In genomic region chr6:124995831-124996403, GRCm38 (mm10) we compare ENCODE assay signal across 8 mouse cellular contexts. TPM values are rescaled to one million over a fixed set of nuclear protein-coding genes. Genes with fewer than 3 reads are reported as not detected.
DNase-seq lines count a peak whose midpoint lies in the region; ATAC-seq and TF ChIP-seq lines count a peak whose summit lies in the region.

No protein-coding gene starts in this region.

- H3K4me2 ChIP-seq in kidney, embryonic 16.5 days (replicated peaks; ENCODE audit: low read depth, low read length), result peak overlapping the region; percentile 100
- H3K4me2 ChIP-seq in embryonic facial prominence, embryonic 15.5 days (replicated peaks), result peak overlapping the region; percentile 100
- H3K4me2 ChIP-seq in hindbrain, embryonic 16.5 days (ENCODE audit: low read length), result peak overlapping the region; percentile 80
- peak overlapping the region; percentile 69 for H3K4me2 ChIP-seq in midbrain, postnatal 0 days (ENCODE audit: low read depth, low read length, poor library complexity, severe bottlenecking)
- no peak overlapping the region for H3K4me2 ChIP-seq in liver, embryonic 12.5 days

- H3K4me1 ChIP-seq in kidney, embryonic 16.5 days (ENCODE audit: insufficient read depth, low read length), result peaks cover 28% of the 10 kb centered on the region
- H3K4me1 ChIP-seq in embryonic facial prominence, embryonic 15.5 days, result peaks cover 41% of the 10 kb centered on the region
- H3K4me1 ChIP-seq in hindbrain, embryonic 16.5 days (ENCODE audit: control insufficient read depth, insufficient read depth, low read depth, low read length), result peaks cover 16% of the 10 kb centered on the region
- peaks cover 18% of the 10 kb centered on the region for H3K4me1 ChIP-seq in midbrain, postnatal 0 days (ENCODE audit: insufficient read depth, low read length)
- peaks cover 16% of the 10 kb centered on the region for H3K4me1 ChIP-seq in liver, embryonic 12.5 days

- no peak for ATAC-seq in kidney, embryonic 16.5 days (ENCODE audit: low FRiP score, low TSS enrichment)
- no peak for ATAC-seq in embryonic facial prominence, embryonic 15.5 days (ENCODE audit: insufficient number of reproducible peaks, low FRiP score, low TSS enrichment, low read depth)
- no peak for ATAC-seq in hindbrain, embryonic 16.5 days
- peak; percentile 1; the same call in 1 of the 2 replicates for ATAC-seq in midbrain, postnatal 0 days (ENCODE audit: low FRiP score)
- ATAC-seq in liver, embryonic 12.5 days, result no peak

- WGBS in kidney, embryonic 16.5 days, result 50% methylated on average over 8 of the region's 8 CpGs
- WGBS in embryonic facial prominence, embryonic 15.5 days, result 41% methylated on average over 8 of the region's 8 CpGs
- WGBS in hindbrain, embryonic 16.5 days, result 42% methylated on average over 8 of the region's 8 CpGs
- WGBS in midbrain, postnatal 0 days, result 37% methylated on average over 8 of the region's 8 CpGs
- WGBS in liver, embryonic 12.5 days (ENCODE audit: insufficient replicate concordance), result 42% methylated on average over 8 of the region's 8 CpGs

- no peak for DNase-seq in kidney, adult 9 months
- no peak for DNase-seq in midbrain, postnatal 0 days (ENCODE audit: low spot score)
- DNase-seq in testis, postnatal 14 days (ENCODE audit: low spot score), result no peak
- no peak for DNase-seq in kidney, adult 11 months

- TF ChIP-seq CTCF in midbrain, postnatal 0 days (IDR thresholded peaks at IDR 0.05), result no peak

- H3K4me3 ChIP-seq in kidney, embryonic 16.5 days (ENCODE audit: low read length), result peak overlapping the region; percentile 58; the same call in 1 of the 2 replicates
- peak overlapping the region; percentile 65 for H3K4me3 ChIP-seq in embryonic facial prominence, embryonic 15.5 days (replicated peaks)
- peak overlapping the region; percentile 77 for H3K4me3 ChIP-seq in hindbrain, embryonic 16.5 days (ENCODE audit: low read length)
- H3K4me3 ChIP-seq in midbrain, postnatal 0 days (ENCODE audit: low read depth, low read length), result peak overlapping the region; percentile 82
- no peak overlapping the region for H3K4me3 ChIP-seq in liver, embryonic 12.5 days

- peak overlapping the region; percentile 11; the same call in 1 of the 2 replicates for H3K9ac ChIP-seq in kidney, embryonic 16.5 days (replicated peaks; ENCODE audit: low read length)
- H3K9ac ChIP-seq in embryonic facial prominence, embryonic 15.5 days, result no peak overlapping the region
- peak overlapping the region; percentile 90 for H3K9ac ChIP-seq in hindbrain, embryonic 16.5 days (ENCODE audit: low read depth, low read length)
- peak overlapping the region; percentile 93 for H3K9ac ChIP-seq in midbrain, postnatal 0 days (replicated peaks; ENCODE audit: low read length, poor library complexity, severe bottlenecking)
- H3K9ac ChIP-seq in liver, embryonic 12.5 days, result no peak overlapping the region

- H3K27ac ChIP-seq in kidney, embryonic 16.5 days (ENCODE audit: low read length), result no peak overlapping the region
- H3K27ac ChIP-seq in embryonic facial prominence, embryonic 15.5 days (replicated peaks), result no peak overlapping the region
- H3K27ac ChIP-seq in hindbrain, embryonic 16.5 days (ENCODE audit: low read depth, low read length), result peak overlapping the region; percentile 87
- H3K27ac ChIP-seq in midbrain, postnatal 0 days (ENCODE audit: low read depth, low read length), result peak overlapping the region; percentile 92
- H3K27ac ChIP-seq in liver, embryonic 12.5 days, result no peak overlapping the region

- H3K9me3 ChIP-seq in kidney, embryonic 16.5 days (ENCODE audit: low read length), result no peaks in the 10 kb centered on the region
- H3K9me3 ChIP-seq in embryonic facial prominence, embryonic 15.5 days (replicated peaks), result no peaks in the 10 kb centered on the region
- no peaks in the 10 kb centered on the region for H3K9me3 ChIP-seq in hindbrain, embryonic 16.5 days (ENCODE audit: control insufficient read depth, low read length)
- H3K9me3 ChIP-seq in midbrain, postnatal 0 days (ENCODE audit: low read length), result no peaks in the 10 kb centered on the region
- no peaks in the 10 kb centered on the region for H3K9me3 ChIP-seq in liver, embryonic 12.5 days (replicated peaks)

- peaks cover 68% of the 10 kb centered on the region for H3K27me3 ChIP-seq in kidney, embryonic 16.5 days (ENCODE audit: insufficient read depth, low read length)
- peaks cover 77% of the 10 kb centered on the region for H3K27me3 ChIP-seq in embryonic facial prominence, embryonic 15.5 days
- H3K27me3 ChIP-seq in hindbrain, embryonic 16.5 days (replicated peaks; ENCODE audit: control insufficient read depth, insufficient read depth, low read length), result peaks cover 14% of the 10 kb centered on the region
- H3K27me3 ChIP-seq in midbrain, postnatal 0 days (ENCODE audit: insufficient read depth, low read length), result peaks cover 10% of the 10 kb centered on the region; the same call in 1 of the 2 replicates
- H3K27me3 ChIP-seq in liver, embryonic 12.5 days (replicated peaks), result peaks cover 100% of the 10 kb centered on the region

- no peaks in the 10 kb centered on the region for H3K36me3 ChIP-seq in kidney, embryonic 16.5 days (ENCODE audit: insufficient read depth, low read length)
- H3K36me3 ChIP-seq in embryonic facial prominence, embryonic 15.5 days, result no peaks in the 10 kb centered on the region
- peaks cover 7% of the 10 kb centered on the region for H3K36me3 ChIP-seq in hindbrain, embryonic 16.5 days (ENCODE audit: control insufficient read depth, insufficient read depth, low read length)
- peaks cover 8% of the 10 kb centered on the region; the same call in 1 of the 2 replicates for H3K36me3 ChIP-seq in midbrain, postnatal 0 days (ENCODE audit: insufficient read depth, low read length)
- H3K36me3 ChIP-seq in liver, embryonic 12.5 days, result no peaks in the 10 kb centered on the region

RNA-seq across cellular contexts. Expression of gene Pianp, which starts 0.6 kb away (rescaled TPM):
- polyA plus RNA-seq in kidney, embryonic 16.5 days (2015; fragmentation: Nextera tagmentation; extraction: Ambion mirVana), result 2.1 and 2.3 TPM in 2 replicates
- polyA plus RNA-seq in embryonic facial prominence, embryonic 15.5 days (2015; fragmentation: Nextera tagmentation; extraction: Ambion mirVana), result 11.3 and 13.7 TPM in 2 replicates
- polyA plus RNA-seq in hindbrain, embryonic 16.5 days (2015; fragmentation: Nextera tagmentation; extraction: Ambion mirVana), result 67.4 and 77.9 TPM in 2 replicates
- total RNA-seq in midbrain, postnatal 0 days (2014; rRNA removed), result 31.8 and 36.1 TPM in 2 replicates
- 97.0 and 97.5 TPM in 2 replicates for polyA plus RNA-seq in midbrain, postnatal 0 days (2015; fragmentation: Nextera tagmentation; extraction: Ambion mirVana)
- polyA plus RNA-seq in liver, embryonic 12.5 days (2016; fragmentation: Nextera tagmentation; extraction: Ambion mirVana), result 0.11 TPM in 1 of 2 replicates, not detected in the other

RNA-seq across cellular contexts. Expression of gene Zfp384, which starts 13.0 kb away (rescaled TPM):
- 13.7 and 14.7 TPM in 2 replicates for polyA plus RNA-seq in kidney, embryonic 16.5 days (2015; fragmentation: Nextera tagmentation; extraction: Ambion mirVana)
- 18.2 and 19.2 TPM in 2 replicates for polyA plus RNA-seq in embryonic facial prominence, embryonic 15.5 days (2015; fragmentation: Nextera tagmentation; extraction: Ambion mirVana)
- polyA plus RNA-seq in hindbrain, embryonic 16.5 days (2015; fragmentation: Nextera tagmentation; extraction: Ambion mirVana), result 11.6 and 15.2 TPM in 2 replicates
- total RNA-seq in midbrain, postnatal 0 days (2014; rRNA removed), result 33.2 and 38.6 TPM in 2 replicates
- 9.0 and 9.7 TPM in 2 replicates for polyA plus RNA-seq in midbrain, postnatal 0 days (2015; fragmentation: Nextera tagmentation; extraction: Ambion mirVana)
- 6.6 and 7.2 TPM in 2 replicates for polyA plus RNA-seq in liver, embryonic 12.5 days (2016; fragmentation: Nextera tagmentation; extraction: Ambion mirVana)

RNA-seq across cellular contexts. Expression of gene Cops7a, which starts 30.6 kb away (rescaled TPM):
- polyA plus RNA-seq in kidney, embryonic 16.5 days (2015; fragmentation: Nextera tagmentation; extraction: Ambion mirVana), result 178 and 179 TPM in 2 replicates
- 144 and 150 TPM in 2 replicates for polyA plus RNA-seq in embryonic facial prominence, embryonic 15.5 days (2015; fragmentation: Nextera tagmentation; extraction: Ambion mirVana)
- polyA plus RNA-seq in hindbrain, embryonic 16.5 days (2015; fragmentation: Nextera tagmentation; extraction: Ambion mirVana), result 107 TPM in 2 replicates
- total RNA-seq in midbrain, postnatal 0 days (2014; rRNA removed), result 108 and 131 TPM in 2 replicates
- polyA plus RNA-seq in midbrain, postnatal 0 days (2015; fragmentation: Nextera tagmentation; extraction: Ambion mirVana), result 92.3 and 97.1 TPM in 2 replicates
- polyA plus RNA-seq in liver, embryonic 12.5 days (2016; fragmentation: Nextera tagmentation; extraction: Ambion mirVana), result 88.7 and 95.2 TPM in 2 replicates

RNA-seq across cellular contexts. Expression of gene Ing4, which starts 43.6 kb away (rescaled TPM):
- 152 and 158 TPM in 2 replicates for polyA plus RNA-seq in kidney, embryonic 16.5 days (2015; fragmentation: Nextera tagmentation; extraction: Ambion mirVana)
- polyA plus RNA-seq in embryonic facial prominence, embryonic 15.5 days (2015; fragmentation: Nextera tagmentation; extraction: Ambion mirVana), result 154 TPM in 2 replicates
- 133 and 137 TPM in 2 replicates for polyA plus RNA-seq in hindbrain, embryonic 16.5 days (2015; fragmentation: Nextera tagmentation; extraction: Ambion mirVana)
- total RNA-seq in midbrain, postnatal 0 days (2014; rRNA removed), result 60.4 and 69.8 TPM in 2 replicates
- 97.8 and 104 TPM in 2 replicates for polyA plus RNA-seq in midbrain, postnatal 0 days (2015; fragmentation: Nextera tagmentation; extraction: Ambion mirVana)
- 34.4 and 34.6 TPM in 2 replicates for polyA plus RNA-seq in liver, embryonic 12.5 days (2016; fragmentation: Nextera tagmentation; extraction: Ambion mirVana)

RNA-seq across cellular contexts. Expression of gene Acrbp, which starts 53.6 kb away (rescaled TPM):
- 16.3 and 20.4 TPM in 2 replicates for polyA plus RNA-seq in kidney, embryonic 16.5 days (2015; fragmentation: Nextera tagmentation; extraction: Ambion mirVana)
- polyA plus RNA-seq in embryonic facial prominence, embryonic 15.5 days (2015; fragmentation: Nextera tagmentation; extraction: Ambion mirVana), result 12.5 and 18.4 TPM in 2 replicates
- polyA plus RNA-seq in hindbrain, embryonic 16.5 days (2015; fragmentation: Nextera tagmentation; extraction: Ambion mirVana), result 18.2 and 20.9 TPM in 2 replicates
- total RNA-seq in midbrain, postnatal 0 days (2014; rRNA removed), result 6.9 and 12.6 TPM in 2 replicates
- 7.2 and 7.8 TPM in 2 replicates for polyA plus RNA-seq in midbrain, postnatal 0 days (2015; fragmentation: Nextera tagmentation; extraction: Ambion mirVana)
- 2.8 and 3.7 TPM in 2 replicates for polyA plus RNA-seq in liver, embryonic 12.5 days (2016; fragmentation: Nextera tagmentation; extraction: Ambion mirVana)

Comparison
In these comparisons a context has a peak if more than half of its experiments do, and no peak if none do; other contexts are left out.
1. H3K27ac ChIP-seq: peak in hindbrain, embryonic 16.5 days (single experiment) and midbrain, postnatal 0 days (single experiment); none in kidney, embryonic 16.5 days (single experiment), embryonic facial prominence, embryonic 15.5 days (single experiment) and liver, embryonic 12.5 days (single experiment).
2. H3K9ac ChIP-seq: peak in kidney, embryonic 16.5 days (single experiment), hindbrain, embryonic 16.5 days (single experiment) and midbrain, postnatal 0 days (single experiment); none in embryonic facial prominence, embryonic 15.5 days (single experiment) and liver, embryonic 12.5 days (single experiment).